Mouse (Mus musculus) MEL (cell line): Measurements from ENCODE around the gene Cnot11. TPM values are rescaled to one million over a fixed set of nuclear protein-coding genes. Genes with fewer than 3 reads are reported as not detected.

Source experiments
- DNase-seq: peaks from one replicate; pipeline ENCODE4 v3.0.0; 2011; ENCODE audit warnings: low read depth, low spot score
- H3K27ac ChIP-seq: 2 replicates; pipeline ENCODE4 v1.5.1; 2012; ENCODE audit warnings: low read depth, mild to moderate bottlenecking, control low read depth, low read length, moderate library complexity; ENCODE audit not compliant: control insufficient read depth
- H3K27me3 ChIP-seq, 2 experiments: fragments of 150-350 bp in 1 of 2; sonication (generic) in 1 of 2; 2 replicates each; pipeline ENCODE4 v1.6.1; 2012; ENCODE audit warnings: low read length in 2 of 2, mild to moderate bottlenecking in 2 of 2, improper control_type of control experiment in 1 of 2, moderate library complexity in 1 of 2; ENCODE audit not compliant: insufficient read depth in 2 of 2, control insufficient read depth in 1 of 2
- H3K36me3 ChIP-seq, 2 experiments: 2 replicates each; pipeline ENCODE4 v1.6.1; 2012 to 2014; ENCODE audit warnings: low read length in 2 of 2, improper control_type of control experiment in 1 of 2, inconsistent platforms in 1 of 2, mild to moderate bottlenecking in 1 of 2; ENCODE audit not compliant: insufficient read depth in 2 of 2, control insufficient read depth in 1 of 2
- H3K4me1 ChIP-seq, 2 experiments: fragments of 150-350 bp in 1 of 2; sonication (generic) in 1 of 2; 2 replicates each; pipeline ENCODE4 v1.6.1; 2012; ENCODE audit warnings: low read length in 2 of 2, improper control_type of control experiment in 1 of 2, mild to moderate bottlenecking in 1 of 2; ENCODE audit not compliant: insufficient read depth in 2 of 2, control insufficient read depth in 1 of 2
- H3K4me3 ChIP-seq, 2 experiments: fragments of 150-350 bp in 1 of 2; sonication (generic) in 1 of 2; 2 replicates each; pipeline ENCODE4 v1.5.1; 2012; ENCODE audit warnings: low read depth in 2 of 2, low read length in 2 of 2, mild to moderate bottlenecking in 2 of 2, moderate library complexity in 2 of 2, control low read depth in 1 of 2, improper control_type of control experiment in 1 of 2; ENCODE audit not compliant: control insufficient read depth in 1 of 2, insufficient read depth in 1 of 2
- H3K79me2 ChIP-seq: 2 replicates; pipeline ENCODE4 v1.6.1; 2012; ENCODE audit warnings: mild to moderate bottlenecking, low read length, moderate library complexity; ENCODE audit not compliant: control insufficient read depth, poor library complexity, insufficient read depth
- H3K9ac ChIP-seq: 2 replicates; pipeline ENCODE4 v1.6.1; 2012; ENCODE audit warnings: low read depth, mild to moderate bottlenecking, control low read depth, low read length, moderate library complexity; ENCODE audit not compliant: control insufficient read depth, poor library complexity, severe bottlenecking
- H3K9me3 ChIP-seq: fragments of 150-350 bp; sonication (generic); replicated peaks from 2 replicates; pipeline ENCODE4 v1.6.1; 2012; ENCODE audit warnings: mild to moderate bottlenecking, low read length, improper control_type of control experiment, moderate library complexity; ENCODE audit not compliant: insufficient read depth
- BHLHE40 ChIP-seq: IDR thresholded peaks from 2 replicates; pipeline ENCODE4 v1.6.1; 2012; ENCODE audit warnings: low read depth, mild to moderate bottlenecking, inconsistent platforms, low read length, improper control_type of control experiment, borderline replicate concordance
- CHD1 ChIP-seq: IDR thresholded peaks from 2 replicates; pipeline ENCODE4 v1.6.1; 2012; ENCODE audit warnings: low read depth, mild to moderate bottlenecking, inconsistent platforms, low read length, improper control_type of control experiment
- ETS1 ChIP-seq: IDR thresholded peaks from 2 replicates; pipeline ENCODE4 v1.6.1; 2012; ENCODE audit warnings: low read depth, mild to moderate bottlenecking, inconsistent platforms, low read length, improper control_type of control experiment, moderate library complexity
- HCFC1 ChIP-seq: IDR thresholded peaks from 2 replicates; pipeline ENCODE4 v1.6.1; 2012; ENCODE audit warnings: low read depth, mild to moderate bottlenecking, inconsistent platforms, low read length, improper control_type of control experiment, moderate library complexity
- JUND ChIP-seq: IDR thresholded peaks from 2 replicates; pipeline ENCODE4 v1.6.1; 2011; ENCODE audit warnings: low read depth, mild to moderate bottlenecking, improper control_type of control experiment, low read length
- MAZ ChIP-seq: IDR thresholded peaks from 2 replicates; pipeline ENCODE4 v1.6.1; 2012; ENCODE audit warnings: low read depth, mild to moderate bottlenecking, inconsistent platforms, low read length, improper control_type of control experiment
- NELFE ChIP-seq: IDR thresholded peaks from 2 replicates; pipeline ENCODE4 v1.6.1; 2011; ENCODE audit warnings: low read depth, low read length, improper control_type of control experiment
- RCOR1 ChIP-seq: IDR thresholded peaks from 2 replicates; pipeline ENCODE4 v1.6.1; 2012; ENCODE audit warnings: low read depth, mild to moderate bottlenecking, inconsistent platforms, low read length, improper control_type of control experiment
- SIN3A ChIP-seq: IDR thresholded peaks from 2 replicates; pipeline ENCODE4 v1.6.1; 2012; ENCODE audit warnings: low read length, improper control_type of control experiment, inconsistent platforms
- TCF12 ChIP-seq: IDR thresholded peaks from 2 replicates; pipeline ENCODE4 v1.6.1; 2014; ENCODE audit warnings: low read depth, mild to moderate bottlenecking, inconsistent platforms, low read length, improper control_type of control experiment, moderate library complexity
- UBTF ChIP-seq: IDR thresholded peaks from 2 replicates; pipeline ENCODE4 v1.6.1; 2012; ENCODE audit warnings: low read depth, mild to moderate bottlenecking, inconsistent platforms, low read length, improper control_type of control experiment, moderate library complexity, borderline replicate concordance; ENCODE audit not compliant: insufficient read depth
- USF1 ChIP-seq: IDR thresholded peaks from 2 replicates; pipeline ENCODE4 v1.6.1; 2014; ENCODE audit warnings: low read depth, mild to moderate bottlenecking, inconsistent platforms, low read length, improper control_type of control experiment, moderate library complexity
- USF2 ChIP-seq, 2 experiments: IDR thresholded peaks; 2 replicates each; pipeline ENCODE4 v1.6.1; 2011 to 2012; ENCODE audit warnings: improper control_type of control experiment in 2 of 2, low read length in 2 of 2, borderline replicate concordance in 1 of 2, inconsistent platforms in 1 of 2, low read depth in 1 of 2, mild to moderate bottlenecking in 1 of 2; ENCODE audit not compliant: insufficient read depth in 1 of 2
- ZKSCAN1 ChIP-seq: IDR thresholded peaks from 2 replicates; pipeline ENCODE4 v1.6.1; 2012; ENCODE audit warnings: low read depth, mild to moderate bottlenecking, inconsistent platforms, low read length, improper control_type of control experiment, moderate library complexity
- ZMIZ1 ChIP-seq: IDR thresholded peaks from 2 replicates; pipeline ENCODE4 v1.6.1; 2012; ENCODE audit warnings: low read depth, mild to moderate bottlenecking, inconsistent platforms, low read length, improper control_type of control experiment, moderate library complexity
- polyA plus RNA-seq, 2 experiments: library from polyadenylated mRNA; stranded (reverse) in 1 of 2; unstranded in 1 of 2; fragments of >175 nt in 1 of 2; fragments of >200 nt in 1 of 2; gene quantifications; 2 replicates each; pipeline versions ENCODE4 v1.2.1 to v1.2.4; 2012; ENCODE audit warnings: low replicate concordance in 2 of 2, low read depth in 1 of 2; ENCODE audit not compliant: insufficient read length in 2 of 2, insufficient read depth in 1 of 2, missing spikeins in 1 of 2
- total RNA-seq: library from RNA; depleted of rRNA; stranded (reverse); fragments of 300-350 nt; gene quantifications from 2 replicates; pipeline ENCODE4 v1.2.3, GENCODE M21; 2012; rRNA removed

The Cnot11 gene
- total and polyA plus RNA-seq, 3 experiments, result 20.0 to 46.0 (median 37.9) TPM

- no peaks in the 10 kb centered on the region for H3K79me2 ChIP-seq
- DNase-seq, result no peak
- H3K4me3 ChIP-seq, result no peak overlapping the region
- H3K27me3 ChIP-seq, result no peaks in the 10 kb centered on the region
- no peaks in the 10 kb centered on the region for H3K9me3 ChIP-seq
- H3K27ac ChIP-seq, result no peak overlapping the region
- no peak for TF ChIP-seq ZKSCAN1
- no peak for TF ChIP-seq CHD1
- TF ChIP-seq USF1, result no peak
- TF ChIP-seq SIN3A, result no peak
- no peak for TF ChIP-seq BHLHE40
- TF ChIP-seq HCFC1, result no peak
- TF ChIP-seq JUND, result no peak
- TF ChIP-seq TCF12, result no peak
- TF ChIP-seq ETS1, result no peak
- TF ChIP-seq USF2 (IDR thresholded peaks at IDR 0.05; ENCODE audit: borderline replicate concordance in 1 of 2, insufficient read depth in 1 of 2, low read depth in 1 of 2, low read length in 2 of 2), result no peak
- TF ChIP-seq MAZ, result no peak
- TF ChIP-seq RCOR1, result no peak
- TF ChIP-seq ZMIZ1, result no peak
- no peak for TF ChIP-seq NELFE
- no peak for TF ChIP-seq UBTF
- H3K9ac ChIP-seq, result no peak overlapping the region
- no peaks in the 10 kb centered on the region for H3K36me3 ChIP-seq
- no peaks in the 10 kb centered on the region; a peak in 1 of 4 replicates for H3K4me1 ChIP-seq
These were observed 59.0 kb downstream of the Cnot11 start for GRCm38 (mm10) chr1:39593836-39594235.

Other genes starting within 250 kb of the Cnot11 start
- gene Rpl31, start 167.2 kb upstream of the Cnot11 start, total RNA-seq, result 2,001 and 2,111 TPM in 2 replicates
- 100 to 1,000 TPM in 1 of 2 experiments, not detected in 1; 848 TPM for gene Rpl31, start 167.2 kb upstream of the Cnot11 start, polyA plus RNA-seq
- 1.5 TPM in 2 replicates for gene Tbc1d8, start 56.2 kb upstream of the Cnot11 start, total RNA-seq
- 1 to 10 TPM in 1 of 2 experiments, not detected in 1; 2.4 TPM for gene Tbc1d8, start 56.2 kb upstream of the Cnot11 start, polyA plus RNA-seq
- gene Rnf149, start 42.4 kb downstream of the Cnot11 start, total RNA-seq, result 33.0 and 37.1 TPM in 2 replicates
- gene Rnf149, start 42.4 kb downstream of the Cnot11 start, polyA plus RNA-seq, result 10 to 100 TPM in 1 of 2 experiments, not detected in 1; 46.4 TPM
- not detected in 2 replicates for gene Creg2, start 116.5 kb downstream of the Cnot11 start, total RNA-seq
- gene Creg2, start 116.5 kb downstream of the Cnot11 start, polyA plus RNA-seq, result not detected
- not detected in 2 replicates for gene Rfx8, start 186.0 kb downstream of the Cnot11 start, total RNA-seq
- gene Rfx8, start 186.0 kb downstream of the Cnot11 start, polyA plus RNA-seq, result not detected